Mouse (Mus musculus) heart, adult 2 months (tissue): ENCODE data around the gene Btbd11.

Source experiments
- CTCF ChIP-seq: fragments of 200-600 bp; IDR thresholded peaks from 2 replicates; pipeline ENCODE4 v1.8.1; 2022; ENCODE audit warnings: antibody characterized with exemption, mild to moderate bottlenecking, moderate library complexity
- EP300 ChIP-seq: fragments of 200-500 bp; IDR thresholded peaks from 2 replicates; pipeline ENCODE4 v1.6.1; 2011; ENCODE audit warnings: low read depth, low read length, control low read depth; ENCODE audit not compliant: insufficient read depth

- no peak for TF ChIP-seq EP300
- no peak for TF ChIP-seq CTCF
These were observed 204.7 kb downstream of the Btbd11 start for GRCm38 (mm10) chr10:85591296-85591695.
